Mouse (Mus musculus) ES-Bruce4 (cell line): Measurements from ENCODE around the gene Daam1.

Experiments
- CTCF ChIP-seq: IDR thresholded peaks from one replicate; pipeline ENCODE4 v1.8.1; 2011; ENCODE audit warnings: low read depth, low read length
- EP300 ChIP-seq: IDR thresholded peaks from 2 replicates; pipeline ENCODE4 v1.6.1; 2011; ENCODE audit warnings: low read depth, low read length; ENCODE audit not compliant: insufficient read depth
- POLR2A ChIP-seq: IDR thresholded peaks from one replicate; pipeline ENCODE4 v1.8.1; 2011; ENCODE audit warnings: low read length; ENCODE audit not compliant: insufficient read depth

DNA sequence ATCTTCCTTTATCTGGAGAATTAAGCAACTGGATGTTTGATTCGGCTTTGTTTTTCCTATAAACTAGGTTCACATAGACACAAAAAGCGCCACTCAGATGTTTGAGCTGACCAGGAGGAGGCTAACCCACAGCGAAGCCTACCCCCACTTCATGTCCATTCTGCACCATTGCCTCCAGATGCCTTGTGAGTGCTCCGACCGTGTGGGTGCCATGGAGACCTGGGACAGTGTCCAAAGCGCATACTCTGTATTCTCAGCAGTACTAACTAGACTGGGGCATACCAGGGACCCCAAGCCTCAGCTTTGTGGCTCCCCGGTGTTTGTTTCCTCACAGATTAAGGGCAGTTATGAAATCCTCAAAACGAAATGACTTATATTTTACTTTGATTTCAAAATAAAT is 115.6 kb downstream of the Daam1 start:
- no peak for TF ChIP-seq POLR2A
- no peak for TF ChIP-seq CTCF
- TF ChIP-seq EP300 = no peak
